Mouse (Mus musculus) hindlimb bud, embryonic 11.5 days (tissue): ENCODE results near the gene Pla2g4d.

Source experiments
- DNase-seq: peaks from one replicate; pipeline ENCODE4 v3.0.0-alpha.2; 2012; ENCODE audit warnings: low read depth, low spot score; ENCODE audit errors: extremely low spot score

Gene Pla2g4d

GRCm38 (mm10) chr2:120288995-120289394 is at the start of gene Pla2g4d:
TSS of gene Pla2g4d (minus strand) at chr2:120289197.
- no peak for DNase-seq

GRCm38 (mm10) chr2:120337886-120338285 is 48.9 kb upstream of the Pla2g4d start:
- DNase-seq, result no peak

- no peak for DNase-seq
Observed at GRCm38 (mm10) chr2:120331575-120331974, 42.6 kb upstream of the Pla2g4d start.

GRCm38 (mm10) chr2:120315077-120315476 is 26.1 kb upstream of the Pla2g4d start:
- no peak for DNase-seq

- DNase-seq, result no peak
Observed at GRCm38 (mm10) chr2:120314487-120314886, 25.5 kb upstream of the Pla2g4d start.

- DNase-seq, result no peak
Observed at GRCm38 (mm10) chr2:120313976-120314375, 25.0 kb upstream of the Pla2g4d start, which contains the start of gene Pla2g4f. TSS of gene Pla2g4f (minus strand) at chr2:120314165.

- DNase-seq, result no peak
Observed at GRCm38 (mm10) chr2:120312276-120312825, 23.4 kb upstream of the Pla2g4d start.

GRCm38 (mm10) chr2:120304113-120304512 is 15.1 kb upstream of the Pla2g4d start:
- no peak for DNase-seq

- no peak for DNase-seq
Observed at GRCm38 (mm10) chr2:120301076-120301475, 12.1 kb upstream of the Pla2g4d start.

- DNase-seq, result no peak
Observed at GRCm38 (mm10) chr2:120299866-120300265, 10.9 kb upstream of the Pla2g4d start.

GRCm38 (mm10) chr2:120296160-120296559 is 7.2 kb upstream of the Pla2g4d start:
- DNase-seq, result no peak

GRCm38 (mm10) chr2:120291471-120292078 is 2.6 kb upstream of the Pla2g4d start:
- no peak for DNase-seq

GRCm38 (mm10) chr2:120288401-120288800 is 596 bp downstream of the Pla2g4d start:
- DNase-seq, result no peak

GRCm38 (mm10) chr2:120285639-120286038 is 3.4 kb downstream of the Pla2g4d start:
- DNase-seq, result no peak

- no peak for DNase-seq
Observed at GRCm38 (mm10) chr2:120284705-120285104, 4.3 kb downstream of the Pla2g4d start.

GRCm38 (mm10) chr2:120284094-120284493 is 4.9 kb downstream of the Pla2g4d start:
- DNase-seq, result no peak

GRCm38 (mm10) chr2:120283550-120283949 is 5.4 kb downstream of the Pla2g4d start:
- no peak for DNase-seq

- no peak for DNase-seq
Observed at GRCm38 (mm10) chr2:120281221-120281620, 7.8 kb downstream of the Pla2g4d start.

GRCm38 (mm10) chr2:120279961-120280360 is 9.0 kb downstream of the Pla2g4d start:
- DNase-seq, result no peak

GRCm38 (mm10) chr2:120276951-120277350 is 12.0 kb downstream of the Pla2g4d start:
- no peak for DNase-seq

GRCm38 (mm10) chr2:120268635-120269034 is 20.4 kb downstream of the Pla2g4d start:
- no peak for DNase-seq

GRCm38 (mm10) chr2:120265523-120265922 is 23.5 kb downstream of the Pla2g4d start:
- DNase-seq, result no peak

- DNase-seq, result no peak
Observed at GRCm38 (mm10) chr2:120264858-120265257, 24.1 kb downstream of the Pla2g4d start.
